Mouse (Mus musculus) cerebellum, adult (tissue): ENCODE measurements around the gene Nrcam.

Experiments used
- ATAC-seq: cut with Nextera tagmentation; 2 replicates; pipeline ENCODE4 v1.9.2; 2017; ENCODE audit warnings: mild to moderate bottlenecking, moderate library complexity, mixed read lengths; ENCODE audit not compliant: insufficient number of reproducible peaks, low FRiP score, low TSS enrichment

Nrcam gene

DNA sequence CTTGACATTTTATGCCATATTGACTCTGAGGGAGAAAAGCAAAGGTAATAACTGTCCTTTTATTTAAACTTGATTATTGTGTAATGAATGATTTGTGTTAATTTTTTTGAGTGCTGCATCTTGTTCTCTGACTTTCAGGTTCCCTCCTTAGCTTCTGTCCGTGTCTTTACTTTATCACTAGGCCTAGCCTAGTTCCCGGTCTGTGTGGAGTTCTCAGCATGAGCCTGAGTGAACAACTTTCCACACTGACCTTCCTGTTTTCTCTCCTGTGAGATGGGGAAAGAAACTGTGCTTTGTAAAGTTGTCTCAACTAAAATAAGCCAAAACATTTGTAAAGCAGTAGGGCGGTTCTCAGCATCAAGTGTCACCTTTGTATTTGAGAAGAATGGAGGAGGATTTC lies 179.9 kb downstream of the Nrcam start:
- no peak for ATAC-seq

DNA sequence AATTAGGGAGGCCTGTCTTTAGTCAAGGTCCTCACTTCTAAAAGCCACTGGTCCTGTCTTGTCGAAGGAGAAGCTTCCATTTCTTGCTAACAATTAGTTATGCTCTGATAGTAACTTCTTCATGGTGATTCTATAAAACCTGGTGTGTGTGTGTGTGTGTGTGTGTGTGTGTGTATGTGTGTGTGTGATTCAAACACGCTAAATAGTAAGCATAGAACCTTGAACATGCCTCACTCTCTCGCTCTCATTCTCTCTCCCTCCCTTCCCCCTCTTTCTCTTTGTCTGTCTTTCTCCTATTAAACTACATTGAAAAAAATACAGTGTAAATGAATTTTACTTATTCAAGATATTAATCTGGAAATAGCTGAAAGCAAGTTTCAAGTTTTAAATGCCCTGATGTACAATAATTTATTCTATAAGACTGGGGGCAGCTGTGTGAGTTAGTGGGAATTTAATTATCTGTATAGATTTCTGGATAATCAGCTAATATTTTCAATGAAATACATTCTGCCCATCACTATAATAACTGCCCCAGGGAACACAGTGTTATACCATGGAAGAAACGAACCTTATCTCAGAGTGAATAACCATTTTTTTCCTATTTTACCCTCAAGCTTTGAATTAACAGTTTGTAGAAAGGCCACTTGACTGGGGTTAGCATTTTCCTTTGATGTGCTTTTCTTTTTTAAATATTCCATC lies 180.9 kb downstream of the Nrcam start:
- ATAC-seq, result no peak

GRCm38 (mm10) chr12:44515066-44515465 lies 186.4 kb downstream of the Nrcam start:
- peak; percentile 85 for ATAC-seq

- 0 out of 2 replicates have a peak, but pooled peaks have one; percentile 22 for ATAC-seq
Observed at GRCm38 (mm10) chr12:44519440-44520141, 190.9 kb downstream of the Nrcam start.

DNA sequence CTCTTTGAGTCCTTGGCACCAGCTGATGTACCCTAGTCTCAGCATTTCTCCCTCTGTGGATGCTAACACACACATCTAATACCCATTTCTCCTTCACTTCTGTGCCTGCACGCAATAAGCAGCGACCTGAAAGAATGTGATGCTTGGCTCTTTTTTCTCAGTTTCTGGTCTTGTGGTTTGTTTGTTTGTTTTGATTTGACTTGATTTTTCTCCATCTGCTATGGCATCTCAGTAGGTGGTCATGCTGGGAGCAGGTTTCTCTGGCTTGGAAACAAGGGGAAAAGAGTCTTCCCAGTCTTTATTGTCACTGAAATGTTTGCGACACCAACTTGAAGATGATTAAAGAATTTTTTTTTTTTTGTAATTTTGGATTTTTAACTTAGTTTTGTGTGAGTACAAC lies 192.8 kb downstream of the Nrcam start:
- ATAC-seq, result peak; percentile 26; the same call in 1 of the 2 replicates

DNA sequence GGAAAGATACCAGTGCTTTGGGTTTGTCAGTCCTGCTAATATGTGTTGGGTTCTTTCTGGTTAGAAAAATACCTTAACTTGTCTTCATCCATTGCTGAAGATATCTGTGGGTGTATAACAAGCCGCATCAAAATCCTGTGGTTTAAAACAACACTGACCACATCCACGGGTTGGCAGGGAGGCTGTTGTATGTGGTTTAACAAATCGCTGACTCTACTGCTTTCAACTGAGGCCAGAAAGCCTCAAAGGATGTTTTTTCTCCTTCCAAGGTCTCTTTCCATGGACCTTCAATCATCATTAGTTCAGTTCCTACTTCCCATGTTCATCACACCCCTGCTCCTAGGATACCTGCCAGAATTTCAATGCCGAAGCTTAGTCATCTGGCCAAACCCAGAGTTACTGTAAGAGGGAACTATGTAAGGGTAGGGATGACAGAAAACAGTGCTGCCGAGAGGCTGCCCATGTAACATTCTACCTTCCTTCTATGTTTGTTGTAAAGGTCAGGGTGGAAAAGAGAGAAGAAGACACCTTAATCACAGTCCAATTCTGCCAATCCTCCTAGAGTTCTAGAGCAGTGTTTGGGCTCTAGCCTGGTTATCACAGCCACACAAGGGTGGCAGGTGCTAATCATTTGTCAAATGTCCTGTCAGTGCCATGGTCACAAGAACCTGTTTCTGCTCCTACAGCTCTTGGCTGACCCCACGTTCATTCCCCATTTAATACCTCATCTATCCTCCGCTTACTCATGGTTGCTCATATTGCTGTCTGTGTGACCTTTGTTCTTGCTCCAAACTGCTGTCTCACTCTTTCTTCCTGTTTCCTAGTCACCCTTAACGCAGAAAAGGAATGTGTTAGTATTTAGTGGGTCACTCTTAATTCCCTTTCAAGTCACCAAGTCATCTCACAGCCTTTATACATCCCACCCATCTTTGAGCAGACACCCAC lies 196.2 kb downstream of the Nrcam start:
- no peak for ATAC-seq

DNA sequence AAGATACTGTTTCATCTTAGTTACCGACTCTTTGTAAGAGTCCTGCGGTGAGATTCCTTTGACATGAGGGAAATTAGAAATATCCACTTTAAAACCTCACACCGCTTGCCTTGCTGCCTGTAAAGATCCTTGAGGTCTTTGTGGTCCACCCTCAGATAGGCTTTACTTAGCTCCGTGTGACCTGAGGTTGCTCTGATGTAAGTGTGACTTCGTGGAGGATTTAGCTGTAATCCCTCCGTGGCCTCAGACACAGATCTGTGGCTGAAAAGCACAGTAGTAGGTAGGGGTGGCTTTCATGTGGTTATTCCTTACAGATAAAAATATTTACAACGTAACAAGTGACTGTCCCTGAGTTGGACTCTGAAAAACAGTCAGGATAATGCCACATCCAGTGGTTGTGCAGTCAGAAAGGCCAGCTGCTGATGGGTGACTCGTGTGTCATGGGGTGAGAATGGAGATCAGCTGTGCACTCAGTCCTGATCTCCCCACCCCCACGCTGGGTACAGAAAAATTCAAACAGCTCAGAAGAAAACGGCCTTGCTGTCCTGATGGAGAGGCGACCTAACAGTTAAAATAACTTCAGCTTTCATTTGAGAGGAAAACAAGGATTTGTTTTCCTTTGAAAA lies 199.8 kb downstream of the Nrcam start:
- ATAC-seq, result no peak

GRCm38 (mm10) chr12:44532337-44533113 lies 203.8 kb downstream of the Nrcam start:
- ATAC-seq, result peak; percentile 39

GRCm38 (mm10) chr12:44534100-44534633 lies 205.5 kb downstream of the Nrcam start:
- no peak for ATAC-seq

DNA sequence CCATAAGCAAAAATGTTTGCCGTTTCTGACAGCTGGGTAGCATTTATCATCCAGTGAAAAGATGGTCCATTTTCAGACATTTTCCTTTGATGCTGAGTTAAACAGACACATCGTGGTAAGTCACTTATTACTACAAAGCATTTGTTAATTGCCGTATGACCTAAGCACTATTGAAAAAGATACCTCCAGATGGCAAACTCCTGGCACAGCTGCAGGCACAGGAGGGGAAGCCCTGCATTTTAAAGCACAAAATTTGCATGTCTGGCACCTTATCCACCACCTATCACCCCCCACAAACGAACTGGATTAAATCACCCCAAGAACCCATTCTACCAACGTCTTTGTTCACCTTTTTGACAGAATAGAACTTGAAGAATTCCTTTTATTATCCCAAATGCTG lies 206.9 kb downstream of the Nrcam start:
- ATAC-seq, result no peak

- peak; percentile 89 for ATAC-seq
Observed at GRCm38 (mm10) chr12:44547721-44548369, 219.2 kb downstream of the Nrcam start.

GRCm38 (mm10) chr12:44548465-44548864 lies 219.8 kb downstream of the Nrcam start:
- no peak for ATAC-seq

GRCm38 (mm10) chr12:44551614-44552013 lies 222.9 kb downstream of the Nrcam start:
- no peak for ATAC-seq

GRCm38 (mm10) chr12:44554051-44554450 lies 225.4 kb downstream of the Nrcam start:
- no peak for ATAC-seq

- ATAC-seq, result peak; percentile 98
Observed at GRCm38 (mm10) chr12:44554808-44555207, 226.1 kb downstream of the Nrcam start.

DNA sequence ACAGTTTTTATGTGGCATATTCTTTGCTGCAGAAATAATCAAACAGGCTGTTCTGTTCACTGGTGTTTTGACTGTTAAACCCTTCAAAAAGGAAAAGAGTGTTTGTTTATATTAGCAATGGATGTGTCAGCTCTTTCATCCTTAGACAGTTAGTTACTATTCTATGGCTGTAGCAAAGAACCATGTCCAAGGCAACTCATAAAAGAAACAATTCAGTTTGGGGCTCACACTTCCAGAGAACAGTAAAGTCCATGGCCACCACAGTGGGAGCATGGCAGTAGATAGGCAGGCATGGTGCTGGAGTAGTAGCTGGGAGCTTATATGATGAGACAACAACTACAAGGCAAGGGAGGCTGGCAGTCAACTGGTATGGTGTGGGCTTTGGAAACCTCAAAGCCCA lies 231.3 kb downstream of the Nrcam start:
- no peak for ATAC-seq

GRCm38 (mm10) chr12:44570070-44570469 lies 241.4 kb downstream of the Nrcam start:
- ATAC-seq, result no peak

DNA sequence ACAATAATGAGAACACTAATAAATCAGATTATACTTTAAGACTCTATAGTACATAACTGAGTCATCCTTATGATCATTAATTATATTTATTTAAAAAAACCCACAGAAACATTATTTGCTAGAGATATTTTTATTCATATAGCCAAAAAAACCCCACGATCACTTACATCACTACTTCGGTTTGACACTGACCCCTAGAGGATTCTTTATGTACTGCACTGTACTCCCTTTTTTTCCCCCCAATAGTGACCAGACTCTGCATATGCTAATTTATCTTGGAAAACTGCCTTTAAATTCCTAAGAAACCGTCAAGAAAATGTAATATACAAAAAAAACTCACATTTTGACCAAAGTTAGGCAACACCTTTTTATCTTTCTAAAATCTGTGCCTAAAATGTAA lies 244.0 kb downstream of the Nrcam start:
- no peak for ATAC-seq

- no peak for ATAC-seq
Observed at GRCm38 (mm10) chr12:44574167-44574566, 245.5 kb downstream of the Nrcam start.
